Mouse (Mus musculus) embryonic facial prominence, embryonic 13.5 days (tissue): ENCODE results near the gene Spaca6. TPM values are rescaled to one million over a fixed set of nuclear protein-coding genes. Genes with fewer than 3 reads are reported as not detected.

Experiments used
- ATAC-seq: fragments of 200-750 bp; cut with Nextera tagmentation; 2 replicates; pipeline ENCODE4 v1.8.0; 2017; ENCODE audit warnings: low read depth; ENCODE audit not compliant: insufficient number of reproducible peaks, insufficient read depth, low FRiP score, low TSS enrichment
- H3K27ac ChIP-seq: fragments of 300-500 bp; sonication (generic); 2 replicates; pipeline ENCODE4 v1.5.1; 2015; ENCODE audit warnings: moderate library complexity, mild to moderate bottlenecking, inconsistent platforms
- H3K27me3 ChIP-seq: fragments of 300-500 bp; sonication (generic); 2 replicates; pipeline ENCODE4 v1.6.1; 2015; ENCODE audit warnings: mild to moderate bottlenecking, inconsistent platforms
- H3K36me3 ChIP-seq: fragments of 300-500 bp; sonication (generic); 2 replicates; pipeline ENCODE4 v1.6.1; 2015; ENCODE audit warnings: mild to moderate bottlenecking, inconsistent platforms
- H3K4me1 ChIP-seq: fragments of 300-500 bp; sonication (generic); 2 replicates; pipeline ENCODE4 v1.6.1; 2015; ENCODE audit warnings: inconsistent platforms
- H3K4me2 ChIP-seq: fragments of 300-500 bp; sonication (generic); 2 replicates; pipeline ENCODE4 v1.6.1; 2015; ENCODE audit warnings: moderate library complexity, mild to moderate bottlenecking, inconsistent platforms
- H3K4me3 ChIP-seq: fragments of 300-500 bp; sonication (generic); 2 replicates; pipeline ENCODE4 v1.5.1; 2015; ENCODE audit warnings: mild to moderate bottlenecking, inconsistent platforms
- H3K9ac ChIP-seq: fragments of 300-500 bp; sonication (generic); 2 replicates; pipeline ENCODE4 v1.6.1; 2015; ENCODE audit warnings: mild to moderate bottlenecking, inconsistent platforms
- H3K9me3 ChIP-seq: fragments of 300-500 bp; sonication (generic); 2 replicates; pipeline ENCODE4 v1.6.1; 2016; ENCODE audit warnings: inconsistent platforms
- WGBS: fragments of 180-500 bp; shearing (Covaris S2); methylation state at CpG from one replicate; pipeline ENCODE4 v1.1.7; 2015; ENCODE audit warnings: mixed read lengths; 5-methylcytosine and 5-hydroxymethylcytosine counted together
- microRNA counts: library from miRNA; unstranded; fragments of <30 nt; microRNA quantifications from one replicate; lab custom pipeline; 2016
- microRNA-seq: library from miRNA; unstranded; fragments of <30 nt; microRNA quantifications from one replicate; pipeline ENCODE4, GENCODE M21; 2016
- polyA plus RNA-seq: library from polyadenylated mRNA; unstranded; fragments of >200 nt; fragmentation: Nextera tagmentation; extraction: Ambion mirVana; gene quantifications from 2 replicates; pipeline ENCODE4 v1.2.1, GENCODE M21; 2015

Spaca6 gene
- polyA plus RNA-seq, 1 experiment from 2014 or later: 51.9 TPM

- no peak overlapping the region for H3K9ac ChIP-seq
- no peaks in the 10 kb centered on the region; the same call in 1 of the 2 replicates for H3K9me3 ChIP-seq
- H3K27ac ChIP-seq: no peak overlapping the region
- no peak overlapping the region for H3K4me3 ChIP-seq
- H3K36me3 ChIP-seq: no peaks in the 10 kb centered on the region
- no peaks in the 10 kb centered on the region for H3K27me3 ChIP-seq
- no peak for ATAC-seq
- no peak overlapping the region for H3K4me2 ChIP-seq
- 77% methylated on average over 2 of the region's 2 CpGs for WGBS
- no peaks in the 10 kb centered on the region for H3K4me1 ChIP-seq
Measured at GRCm38 (mm10) chr17:17870892-17871550, 44.1 kb downstream of the Spaca6 start.

GRCm38 (mm10) chr17:17871697-17872096 lies 44.7 kb downstream of the Spaca6 start:
- H3K4me1 ChIP-seq: no peaks in the 10 kb centered on the region
- no peaks in the 10 kb centered on the region for H3K27me3 ChIP-seq
- 98% methylated on average over 2 of the region's 2 CpGs for WGBS
- ATAC-seq: no peak
- no peak overlapping the region for H3K4me3 ChIP-seq
- H3K9me3 ChIP-seq: no peaks in the 10 kb centered on the region; the same call in 1 of the 2 replicates
- H3K4me2 ChIP-seq: no peak overlapping the region
- H3K36me3 ChIP-seq: no peaks in the 10 kb centered on the region
- H3K27ac ChIP-seq: no peak overlapping the region
- no peak overlapping the region for H3K9ac ChIP-seq

GRCm38 (mm10) chr17:17879347-17879746 lies 52.4 kb downstream of the Spaca6 start:
- Histone ChIP-seq H3K36me3 (no peaks in the 10 kb centered on the region), H3K9ac (no peak overlapping the region), H3K27ac (no peak overlapping the region), H3K9me3 (no peaks in the 10 kb centered on the region), H3K4me2 (no peak overlapping the region), H3K4me1 (no peaks in the 10 kb centered on the region), H3K27me3 (no peaks in the 10 kb centered on the region), H3K4me3 (no peak overlapping the region)
- no peak for ATAC-seq
- 82% methylated on average over 1 of the region's 1 CpGs for WGBS

GRCm38 (mm10) chr17:17882672-17883071 lies 55.7 kb downstream of the Spaca6 start:
- no peak overlapping the region for H3K9ac ChIP-seq
- no peaks in the 10 kb centered on the region for H3K4me1 ChIP-seq
- no peak overlapping the region for H3K4me2 ChIP-seq
- no peak overlapping the region for H3K4me3 ChIP-seq
- H3K9me3 ChIP-seq: no peaks in the 10 kb centered on the region
- no peaks in the 10 kb centered on the region for H3K27me3 ChIP-seq
- no peak overlapping the region for H3K27ac ChIP-seq
- H3K36me3 ChIP-seq: no peaks in the 10 kb centered on the region
- WGBS: 80% methylated on average over 3 of the region's 3 CpGs
- ATAC-seq: no peak

- H3K36me3 ChIP-seq: no peaks in the 10 kb centered on the region
- H3K27me3 ChIP-seq: no peaks in the 10 kb centered on the region
- no peaks in the 10 kb centered on the region for H3K4me1 ChIP-seq
- no peak within 1 kb of the TSS for H3K9ac ChIP-seq
- WGBS: 53% methylated on average over 1 of the region's 1 CpGs
- H3K4me2 ChIP-seq: no peak within 1 kb of the TSS
- H3K9me3 ChIP-seq: no peaks in the 10 kb centered on the region
- no peak within 1 kb of the TSS for H3K27ac ChIP-seq
- ATAC-seq: no peak
- H3K4me3 ChIP-seq: no peak within 1 kb of the TSS
Measured at GRCm38 (mm10) chr17:17883840-17884239, 56.9 kb downstream of the Spaca6 start, which contains the start of gene Fpr1. TSS of gene Fpr1 (minus strand) at chr17:17883940.

GRCm38 (mm10) chr17:17887774-17888248 lies 60.9 kb downstream of the Spaca6 start, which contains the start of the genes Fpr2 and Fpr3:
TSS of gene Fpr2 (plus strand) at chr17:17887824.
TSS of gene Fpr3 (plus strand) at chr17:17887852.
- Histone ChIP-seq H3K36me3 (no peaks in the 10 kb centered on the region), H3K4me2 (no peak within 1 kb of the TSS), H3K27me3 (no peaks in the 10 kb centered on the region), H3K27ac (no peak within 1 kb of the TSS), H3K9me3 (no peaks in the 10 kb centered on the region), H3K9ac (no peak within 1 kb of the TSS), H3K4me3 (no peak within 1 kb of the TSS), H3K4me1 (no peaks in the 10 kb centered on the region)
- ATAC-seq: no peak
- WGBS: 53% methylated on average over 1 of the region's 1 CpGs

GRCm38 (mm10) chr17:17889732-17890425 lies 62.9 kb downstream of the Spaca6 start:
- H3K27me3 ChIP-seq: no peaks in the 10 kb centered on the region
- whole genome bisulfite sequencing: 71% methylated on average over 2 of the region's 2 CpGs
- no peak for ATAC-seq

More at GRCm38 (mm10) chr17:17889732-17890425, 62.9 kb downstream of the Spaca6 start:
- Histone ChIP-seq H3K4me1 (no peaks in the 10 kb centered on the region), H3K4me2 (no peak overlapping the region), H3K36me3 (no peaks in the 10 kb centered on the region), H3K9ac (no peak overlapping the region), H3K4me3 (no peak overlapping the region), H3K27ac (no peak overlapping the region), H3K9me3 (no peaks in the 10 kb centered on the region)

MicroRNAs within 50 kb of the gene (microRNA counts, 519-probe panel; counts per million panel counts)
- microRNA mmu-let-7e (lab: Ali Mortazavi, UCI) (5,378 counts per million, percentile 97 among the panel's probes with 10 or more counts), microRNA mmu-miR-125a-3p (lab: Ali Mortazavi, UCI) (3,675 counts per million, percentile 81 among the panel's probes with 10 or more counts), microRNA mmu-miR-125a-5p (lab: Ali Mortazavi, UCI) (5,758 counts per million, percentile 99 among the panel's probes with 10 or more counts), microRNA mmu-miR-99b (lab: Ali Mortazavi, UCI) (4,746 counts per million, percentile 94 among the panel's probes with 10 or more counts)

Small RNA genes within 50 kb of the gene (microRNA-seq; reads per million reads assigned to microRNA genes)
- gene Gm25927 (not detected), gene Mir125a (3,635 reads per million, percentile 88 among the genes with 10 or more reads in this experiment), gene Mir99b (25,240 reads per million, percentile 97 among the genes with 10 or more reads in this experiment), gene Mirlet7e (not detected)

Other genes with a start within 250 kb of the Spaca6 start
- 11.5 and 13.3 TPM in 2 replicates for gene Lnpep, start 202.1 kb upstream of the Spaca6 start, polyA plus RNA-seq
- not detected in 2 replicates for gene Vmn2r90, start 123.4 kb upstream of the Spaca6 start, polyA plus RNA-seq
- gene Has1, start 28.0 kb downstream of the Spaca6 start, polyA plus RNA-seq: 1.3 and 1.6 TPM in 2 replicates
- 0.19 TPM in 1 of 2 replicates, not detected in the other for gene Fpr1, start 56.8 kb downstream of the Spaca6 start, polyA plus RNA-seq
- not detected in 2 replicates for gene Fpr2, start 60.7 kb downstream of the Spaca6 start, polyA plus RNA-seq
- not detected in 2 replicates for gene Fpr3, start 60.7 kb downstream of the Spaca6 start, polyA plus RNA-seq
- gene Fpr-rs4, start 194.6 kb downstream of the Spaca6 start, polyA plus RNA-seq: not detected in 2 replicates
- gene Vmn2r124, start 222.3 kb downstream of the Spaca6 start, polyA plus RNA-seq: 0.03 TPM in 1 of 2 replicates, not detected in the other